Mouse (Mus musculus) brain, embryonic 14.5 days (tissue): ENCODE measurements around the gene Pkm.

ENCODE experiments used
- CTCF ChIP-seq: fragments of 200-500 bp; IDR thresholded peaks from 2 replicates; pipeline ENCODE4 v1.5.1; 2012; ENCODE audit warnings: inconsistent platforms, mild to moderate bottlenecking, moderate library complexity, borderline replicate concordance; ENCODE audit not compliant: insufficient read depth, insufficient read length; ENCODE audit errors: extremely low read depth
- POLR2A ChIP-seq: fragments of 200-500 bp; IDR thresholded peaks from 2 replicates; pipeline ENCODE4 v1.6.1; 2012; ENCODE audit warnings: mild to moderate bottlenecking, inconsistent platforms, borderline replicate concordance; ENCODE audit not compliant: poor library complexity, insufficient read depth, insufficient read length, severe bottlenecking; ENCODE audit errors: extremely low read depth

DNA sequence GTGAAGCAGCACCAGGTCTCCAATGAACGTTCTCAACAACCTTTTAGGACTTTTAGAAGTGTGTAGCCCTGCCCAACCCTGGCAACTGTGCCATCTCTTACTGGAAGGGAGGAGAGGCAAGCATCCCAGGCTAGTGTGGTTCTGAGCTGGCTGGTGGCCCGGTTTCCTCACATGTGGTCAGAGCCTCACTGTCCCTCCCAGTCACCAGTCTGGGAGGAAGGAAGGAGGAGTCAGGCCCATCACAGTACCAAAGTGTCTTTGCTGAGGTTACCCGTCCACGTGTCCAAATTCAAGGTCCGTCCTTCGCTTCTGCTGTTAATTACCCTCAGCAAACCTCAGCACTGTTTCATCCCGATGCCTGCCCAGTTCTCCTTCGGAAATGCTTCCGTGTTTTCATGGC lies 36.0 kb downstream of the Pkm start:
- TF ChIP-seq CTCF (no peak), POLR2A (no peak)
